Mouse (Mus musculus) cerebellum, adult 2 months (tissue): ENCODE data around the gene Inka1. TPM values are rescaled to one million over a fixed set of nuclear protein-coding genes. Genes with fewer than 3 reads are reported as not detected.
A peak's percentile ranks its signal among the peaks of the same experiment; 100 is the strongest.

ENCODE experiments used
- DNase-seq, 2 experiments: peaks; one replicate each; pipeline ENCODE4 v3.0.0; 2021
- H3K27ac ChIP-seq: fragments of 200-500 bp; 2 replicates; pipeline ENCODE4 v1.5.1; 2012; ENCODE audit warnings: low read length, control low read depth, inconsistent platforms; ENCODE audit not compliant: insufficient read depth
- H3K27me3 ChIP-seq: fragments of 200-500 bp; 2 replicates; pipeline ENCODE4 v1.6.1; 2012; ENCODE audit warnings: inconsistent platforms, mild to moderate bottlenecking, low read length, moderate library complexity; ENCODE audit not compliant: control insufficient read depth, insufficient read depth
- H3K4me1 ChIP-seq: fragments of 200-500 bp; 2 replicates; pipeline ENCODE4 v1.6.1; 2011; ENCODE audit warnings: low read length; ENCODE audit not compliant: control insufficient read depth, insufficient read depth
- H3K4me3 ChIP-seq: fragments of 200-500 bp; replicated peaks from 2 replicates; pipeline ENCODE3; 2011; ENCODE audit warnings: mild to moderate bottlenecking, low read depth, low read length, control low read depth; ENCODE audit not compliant: insufficient read depth
- CTCF ChIP-seq: fragments of 200-500 bp; IDR thresholded peaks from 2 replicates; pipeline ENCODE4 v1.5.1; 2011; ENCODE audit warnings: low read depth, mild to moderate bottlenecking, control low read depth, low read length, moderate library complexity, borderline replicate concordance; ENCODE audit not compliant: insufficient read depth
- POLR2A ChIP-seq: fragments of 200-500 bp; IDR thresholded peaks from 2 replicates; pipeline ENCODE4 v1.6.1; 2011; ENCODE audit warnings: low read length, control low read depth, borderline replicate concordance; ENCODE audit not compliant: insufficient read depth
- WGBS: fragments of 180-500 bp; shearing (Covaris S2); methylation state at CpG from one replicate; pipeline ENCODE4 v1.1.7; 2018; 5-methylcytosine and 5-hydroxymethylcytosine counted together
- polyA plus RNA-seq: library from polyadenylated mRNA; depleted of rRNA; stranded (reverse); fragments of >200 nt; gene quantifications from 2 replicates; pipeline ENCODE4 v1.2.3, GENCODE M21; 2012; rRNA removed

Gene Inka1
- polyA plus RNA-seq, 1 experiment: 5.7 TPM

- no peaks in the 10 kb centered on the region for H3K27me3 ChIP-seq
- DNase-seq: peak; percentile 59 to 60
- TF ChIP-seq CTCF: no peak
- no peak for TF ChIP-seq POLR2A
- 23% methylated on average over 31 of the region's 31 CpGs for WGBS
- no peak overlapping the region for H3K27ac ChIP-seq
- H3K4me3 ChIP-seq: peak overlapping the region; percentile 38
- H3K4me1 ChIP-seq: peaks cover 4% of the 10 kb centered on the region; the same call in 1 of the 2 replicates
Measured at GRCm38 (mm10) chr9:107947241-107948194, 38.2 kb downstream of the Inka1 start.

GRCm38 (mm10) chr9:107936831-107937230 lies 48.8 kb downstream of the Inka1 start:
- TF ChIP-seq POLR2A (no peak), CTCF (no peak)
- DNase-seq: no peak
- 45% methylated on average over 3 of the region's 3 CpGs for WGBS

GRCm38 (mm10) chr9:107936215-107936822 lies 49.4 kb downstream of the Inka1 start:
- TF ChIP-seq POLR2A: no peak
- no peak for TF ChIP-seq CTCF
- DNase-seq: no peak
- WGBS: 7% methylated on average over 29 of the region's 29 CpGs

More at GRCm38 (mm10) chr9:107936831-107937230, 48.8 kb downstream of the Inka1 start:
- H3K4me3 ChIP-seq: no peak overlapping the region
- H3K27me3 ChIP-seq: no peaks in the 10 kb centered on the region
- H3K4me1 ChIP-seq: peaks cover 3% of the 10 kb centered on the region
- no peak overlapping the region for H3K27ac ChIP-seq

GRCm38 (mm10) chr9:107935790-107936214 lies 49.9 kb downstream of the Inka1 start:
- WGBS: 1% methylated on average over 41 of the region's 41 CpGs
- DNase-seq: peak; percentile 23 to 31
- Histone ChIP-seq H3K4me1 (peaks cover 3% of the 10 kb centered on the region), H3K27me3 (no peaks in the 10 kb centered on the region), H3K27ac (no peak overlapping the region), H3K4me3 (peak overlapping the region; percentile 44)
- TF ChIP-seq CTCF: no peak
- TF ChIP-seq POLR2A: no peak

More at GRCm38 (mm10) chr9:107936215-107936822, 49.4 kb downstream of the Inka1 start:
- Histone ChIP-seq H3K4me1 (peaks cover 3% of the 10 kb centered on the region), H3K4me3 (peak overlapping the region; percentile 44), H3K27ac (no peak overlapping the region), H3K27me3 (no peaks in the 10 kb centered on the region)

GRCm38 (mm10) chr9:107935374-107935773 lies 50.3 kb downstream of the Inka1 start, which contains the start of gene Camkv:
Camkv (plus strand) TSS chr9:107935674.
- no peak for DNase-seq
- H3K4me1 ChIP-seq: peaks cover 3% of the 10 kb centered on the region
- H3K4me3 ChIP-seq: peak within 1 kb of the TSS; percentile 44
- 26% methylated on average over 3 of the region's 3 CpGs for WGBS
- H3K27me3 ChIP-seq: no peaks in the 10 kb centered on the region
- no peak within 1 kb of the TSS for H3K27ac ChIP-seq
- TF ChIP-seq POLR2A (no peak), CTCF (no peak)

Other genes with a start within 250 kb of the Inka1 start
- gene Rbm5, start 214.9 kb downstream of the Inka1 start, polyA plus RNA-seq: 126 and 129 TPM in 2 replicates
- gene Rbm6, start 112.6 kb downstream of the Inka1 start, polyA plus RNA-seq: 64.5 and 66.4 TPM in 2 replicates
- gene Mon1a, start 97.7 kb downstream of the Inka1 start, polyA plus RNA-seq: 32.4 and 34.4 TPM in 2 replicates
- 0.71 and 1.0 TPM in 2 replicates for gene Mst1r, start 79.0 kb downstream of the Inka1 start, polyA plus RNA-seq
- not detected in 2 replicates for gene Actl11, start 57.4 kb downstream of the Inka1 start, polyA plus RNA-seq
- gene Camkv, start 50.2 kb downstream of the Inka1 start, polyA plus RNA-seq: 20.2 and 25.1 TPM in 2 replicates
- gene Traip, start 35.7 kb downstream of the Inka1 start, polyA plus RNA-seq: 1.5 and 2.2 TPM in 2 replicates
- gene Uba7, start 10.4 kb downstream of the Inka1 start, polyA plus RNA-seq: 8.0 and 10.0 TPM in 2 replicates
- gene Gm20661, start 2.8 kb downstream of the Inka1 start, polyA plus RNA-seq: 0.20 and 0.38 TPM in 2 replicates
- 2.2 and 4.1 TPM in 2 replicates for gene Cdhr4, start 6.6 kb upstream of the Inka1 start, polyA plus RNA-seq
- 6.3 and 6.9 TPM in 2 replicates for gene Gm20662, start 10.5 kb upstream of the Inka1 start, polyA plus RNA-seq
- gene Ip6k1, start 16.6 kb upstream of the Inka1 start, polyA plus RNA-seq: 191 and 245 TPM in 2 replicates
- 16.5 and 28.7 TPM in 2 replicates for gene Gmppb, start 63.4 kb upstream of the Inka1 start, polyA plus RNA-seq
- gene Amigo3, start 67.3 kb upstream of the Inka1 start, polyA plus RNA-seq: 2.7 TPM in 2 replicates
- gene Mst1, start 94.6 kb upstream of the Inka1 start, polyA plus RNA-seq: 0.13 TPM in 1 of 2 replicates, not detected in the other
- gene Rnf123, start 97.5 kb upstream of the Inka1 start, polyA plus RNA-seq: 184 and 213 TPM in 2 replicates
- gene Apeh, start 108.7 kb upstream of the Inka1 start, polyA plus RNA-seq: 69.6 and 83.5 TPM in 2 replicates
- 70.0 and 77.6 TPM in 2 replicates for gene Bsn, start 204.5 kb upstream of the Inka1 start, polyA plus RNA-seq